In genomic region chr9:110054080-110054421, GRCm38 (mm10) we compare ENCODE assay signal across 11 mouse cellular contexts.
DNase-seq lines count a peak whose midpoint lies in the region; ATAC-seq and TF ChIP-seq lines count a peak whose summit lies in the region.
"Had no signal": no experiment of that assay in that cellular context is flagged by ENCODE, and none has a peak within 500 bp of the region (broad histone marks: within the 10 kb centered on the region; RNA-seq: fewer than 3 reads in every experiment).

No protein-coding gene starts in this region.

- H3K27ac ChIP-seq in heart, adult 2 months = peak overlapping the region; percentile 61; the same call in 1 of the 2 replicates
- peak overlapping the region; percentile 47; the same call in 1 of the 2 replicates for H3K27ac ChIP-seq in embryonic fibroblast, embryonic 13.5 days (ENCODE audit: insufficient read depth, low read length)
- H3K27ac ChIP-seq in hindbrain, embryonic 11.5 days (ENCODE audit: low read depth, low read length) = peak overlapping the region; percentile 90
- H3K27ac ChIP-seq in midbrain, postnatal 0 days (ENCODE audit: low read depth, low read length) = peak overlapping the region; percentile 76
- H3K27ac ChIP-seq in liver, embryonic 11.5 days (ENCODE audit: low read depth, low read length) = no peak overlapping the region

- TF ChIP-seq EP300 in heart, adult 2 months (IDR thresholded peaks at IDR 0.05; ENCODE audit: insufficient read depth, low read depth, low read length) = no peak

- no peak overlapping the region for H3K4me3 ChIP-seq in heart, adult 2 months
- no peak overlapping the region for H3K4me3 ChIP-seq in embryonic fibroblast, embryonic 13.5 days (ENCODE audit: insufficient read depth, low read length)
- peak overlapping the region; percentile 33 for H3K4me3 ChIP-seq in hindbrain, embryonic 11.5 days (ENCODE audit: low read depth, low read length)
- H3K4me3 ChIP-seq in midbrain, postnatal 0 days (ENCODE audit: low read depth, low read length) = peak overlapping the region; percentile 41
- H3K4me3 ChIP-seq in liver, embryonic 11.5 days (ENCODE audit: low read depth, low read length) = no peak overlapping the region

- peaks cover 13% of the 10 kb centered on the region for H3K4me1 ChIP-seq in heart, adult 2 months (ENCODE audit: control insufficient read depth, insufficient read depth, low read length)
- peaks cover 5% of the 10 kb centered on the region; the same call in 1 of the 2 replicates for H3K4me1 ChIP-seq in embryonic fibroblast, embryonic 13.5 days (ENCODE audit: control insufficient read depth, insufficient read depth, low read length)
- peaks cover 14% of the 10 kb centered on the region; the same call in 1 of the 2 replicates for H3K4me1 ChIP-seq in hindbrain, embryonic 11.5 days (replicated peaks; ENCODE audit: control insufficient read depth, insufficient read depth, low read length)
- H3K4me1 ChIP-seq in midbrain, postnatal 0 days (ENCODE audit: insufficient read depth, low read length) = peaks cover 12% of the 10 kb centered on the region
- H3K4me1 ChIP-seq in liver, embryonic 11.5 days (replicated peaks; ENCODE audit: control insufficient read depth, insufficient read depth, low read length) = no peaks in the 10 kb centered on the region

- H3K79me2 ChIP-seq in heart, adult 2 months (replicated peaks; ENCODE audit: control insufficient read depth, insufficient read depth, low read length) = no peaks in the 10 kb centered on the region

- peak; percentile 84 for ATAC-seq in hindbrain, embryonic 11.5 days (ENCODE audit: low FRiP score)
- ATAC-seq in midbrain, postnatal 0 days (ENCODE audit: low FRiP score) = no peak
- ATAC-seq in liver, embryonic 11.5 days (replicated peaks; ENCODE audit: low FRiP score) = no peak

- TF ChIP-seq POLR2A in heart, adult 2 months (IDR thresholded peaks at IDR 0.05; ENCODE audit: insufficient read depth, low read depth, low read length) = no peak
- no peak for TF ChIP-seq POLR2A in embryonic fibroblast, embryonic 13.5 days (IDR thresholded peaks at IDR 0.05; ENCODE audit: low read depth, low read length)

- H3K27me3 ChIP-seq in heart, adult 2 months (ENCODE audit: control insufficient read depth, insufficient read depth, low read length) = no peaks in the 10 kb centered on the region
- H3K27me3 ChIP-seq in hindbrain, embryonic 11.5 days (ENCODE audit: control insufficient read depth, insufficient read depth, low read length) = no peaks in the 10 kb centered on the region
- no peaks in the 10 kb centered on the region for H3K27me3 ChIP-seq in midbrain, postnatal 0 days (ENCODE audit: insufficient read depth, low read length)
- H3K27me3 ChIP-seq in liver, embryonic 11.5 days (replicated peaks; ENCODE audit: control insufficient read depth, insufficient read depth, low read length) = no peaks in the 10 kb centered on the region

- WGBS in heart, adult 2 months = 90% methylated on average over 2 of the region's 2 CpGs
- WGBS in hindbrain, embryonic 11.5 days = 20% methylated on average over 2 of the region's 2 CpGs
- 12% methylated on average over 2 of the region's 2 CpGs for WGBS in midbrain, postnatal 0 days
- WGBS in liver, embryonic 11.5 days = 88% methylated on average over 2 of the region's 2 CpGs

- H3K4me2 ChIP-seq in hindbrain, embryonic 11.5 days (replicated peaks; ENCODE audit: low read depth, low read length) = peak overlapping the region; percentile 54
- H3K4me2 ChIP-seq in midbrain, postnatal 0 days (ENCODE audit: low read depth, low read length, poor library complexity, severe bottlenecking) = peak overlapping the region; percentile 55
- no peak overlapping the region for H3K4me2 ChIP-seq in liver, embryonic 11.5 days
- H3K4me2 ChIP-seq: lung, embryonic 14.5 days had no signal

- no peak for TF ChIP-seq CTCF in heart, adult 2 months (IDR thresholded peaks at IDR 0.05)
- TF ChIP-seq CTCF in embryonic fibroblast, embryonic 13.5 days (IDR thresholded peaks at IDR 0.05; ENCODE audit: borderline replicate concordance, insufficient read depth, low read length) = no peak
- no peak for TF ChIP-seq CTCF in midbrain, postnatal 0 days (IDR thresholded peaks at IDR 0.05)

- intact Hi-C loops in heart, adult 2 months (cut with DNase I) = no loop called here
- intact Hi-C loops in heart, postnatal 10 days (cut with DNase I) = no loop called here

- H3K36me3 ChIP-seq in heart, adult 2 months (ENCODE audit: control insufficient read depth, insufficient read depth, low read length) = peaks cover 5% of the 10 kb centered on the region; the same call in 1 of the 2 replicates
- H3K36me3 ChIP-seq in hindbrain, embryonic 11.5 days (ENCODE audit: control insufficient read depth, insufficient read depth, low read length) = no peaks in the 10 kb centered on the region
- H3K36me3 ChIP-seq in midbrain, postnatal 0 days (ENCODE audit: insufficient read depth, low read length) = no peaks in the 10 kb centered on the region
- H3K36me3 ChIP-seq in liver, embryonic 11.5 days (ENCODE audit: control insufficient read depth, insufficient read depth, low read length) = no peaks in the 10 kb centered on the region

- DNase-seq in heart, adult 2 months = no peak
- DNase-seq in heart, postnatal 10 days = no peak
- peak; percentile 65 for DNase-seq in hindbrain, embryonic 11.5 days (ENCODE audit: low spot score)
- DNase-seq in midbrain, postnatal 0 days (ENCODE audit: low spot score) = no peak
- DNase-seq in liver, embryonic 11.5 days (ENCODE audit: low spot score) = no peak
- DNase-seq in left cerebral cortex, adult 18-20 months (ENCODE audit: low spot score in 2 of 2) = no peak
- DNase-seq: adrenal gland, postnatal 36 days; gastrocnemius, postnatal 14 days; lung, embryonic 14.5 days; right cerebral cortex, postnatal 14 days had no signal

- H3K9me3 ChIP-seq in hindbrain, embryonic 11.5 days (ENCODE audit: control insufficient read depth, low read length) = no peaks in the 10 kb centered on the region
- no peaks in the 10 kb centered on the region for H3K9me3 ChIP-seq in midbrain, postnatal 0 days (ENCODE audit: low read length)
- no peaks in the 10 kb centered on the region for H3K9me3 ChIP-seq in liver, embryonic 11.5 days (ENCODE audit: control insufficient read depth, low read length)

- no peak overlapping the region for H3K9ac ChIP-seq in heart, adult 2 months (ENCODE audit: low read depth, low read length)
- peak overlapping the region; percentile 53 for H3K9ac ChIP-seq in hindbrain, embryonic 11.5 days (ENCODE audit: low read depth, low read length)
- H3K9ac ChIP-seq in midbrain, postnatal 0 days (replicated peaks; ENCODE audit: low read length, poor library complexity, severe bottlenecking) = peak overlapping the region; percentile 63; the same call in 1 of the 2 replicates
- no peak overlapping the region for H3K9ac ChIP-seq in liver, embryonic 11.5 days (ENCODE audit: low read depth, low read length)
- H3K9ac ChIP-seq: lung, embryonic 14.5 days had no signal

Comparison
In these comparisons a context has a peak if more than half of its experiments do, and no peak if none do; other contexts are left out.
1. H3K4me3 ChIP-seq: peak in hindbrain, embryonic 11.5 days (single experiment) and midbrain, postnatal 0 days (single experiment); none in heart, adult 2 months (single experiment), embryonic fibroblast, embryonic 13.5 days (single experiment) and liver, embryonic 11.5 days (single experiment).
2. H3K9ac ChIP-seq: peak in hindbrain, embryonic 11.5 days (single experiment) and midbrain, postnatal 0 days (single experiment); none in heart, adult 2 months (single experiment) and liver, embryonic 11.5 days (single experiment).